Mouse (Mus musculus) left cerebral cortex, adult 2 months (tissue): ENCODE measurements around the gene Bricd5. TPM values are rescaled to one million over a fixed set of nuclear protein-coding genes. Genes with fewer than 3 reads are reported as not detected.
A peak's percentile ranks its signal among the peaks of the same experiment; 100 is the strongest.

ENCODE experiments used
- DNase-seq, 2 experiments: peaks; one replicate each; pipeline ENCODE4 v3.0.0; 2021 to 2022; ENCODE audit warnings: low spot score in 2 of 2, mixed read lengths in 1 of 2; ENCODE audit errors: extremely low spot score in 1 of 2
- H3K27ac ChIP-seq: fragments of 200-600 bp; 2 replicates; pipeline ENCODE4 v1.8.1; 2022
- H3K4me3 ChIP-seq: fragments of 200-600 bp; 2 replicates; pipeline ENCODE4 v1.8.1; 2022
- CTCF ChIP-seq: fragments of 200-600 bp; IDR thresholded peaks from 2 replicates; pipeline ENCODE4 v1.8.1; 2022; ENCODE audit warnings: antibody characterized with exemption, mild to moderate bottlenecking, moderate library complexity
- intact Hi-C: fragments of 180-260 bp; cut with DNase I; formaldehyde crosslinking; loops from one replicate; pipeline ENCODE4 v1.15.1; 2025
- total RNA-seq, 2 experiments: library from RNA; stranded (reverse); gene quantifications; 2 replicates each; pipeline ENCODE4 v1.2.3; 2021

Gene Bricd5
- total RNA-seq, 2 experiments from 2014 or later: 1.7 to 1.9 TPM

DNA sequence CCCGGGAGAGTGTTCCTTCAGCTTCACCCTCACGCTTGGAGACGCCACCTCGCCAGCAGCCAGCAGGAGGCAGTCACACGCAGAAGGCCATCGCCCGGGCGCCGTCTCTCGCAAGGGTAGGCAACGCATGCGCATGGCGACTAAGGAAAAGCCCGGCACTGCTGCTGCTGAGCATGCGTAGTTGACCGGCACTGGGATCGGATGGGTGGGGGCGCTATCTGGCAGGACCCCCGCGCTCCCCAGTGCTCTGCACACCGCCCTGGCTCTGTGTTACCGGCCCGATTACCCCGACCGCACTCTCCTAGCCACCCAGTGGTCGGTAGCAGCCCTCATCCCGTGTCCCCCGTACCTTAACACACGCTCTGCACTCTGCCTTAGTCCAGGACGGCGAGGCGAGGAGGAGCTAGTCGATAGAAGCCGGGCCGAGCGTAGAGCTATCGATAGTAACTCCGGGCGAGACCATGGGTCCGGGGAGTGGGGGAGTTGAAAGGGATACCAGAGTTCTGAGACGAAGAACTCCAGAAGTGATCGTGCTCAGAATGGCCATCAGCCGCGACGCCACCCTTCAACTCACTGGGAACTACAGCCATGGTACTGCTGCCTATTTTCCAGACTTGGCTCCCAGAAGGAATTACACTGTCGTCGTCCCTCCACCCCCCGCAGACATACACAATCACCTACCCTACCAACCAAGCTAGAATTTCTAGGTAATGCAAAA is 5.1 kb downstream of the Bricd5 start, which contains the start of gene Mlst8:
TSS of gene Mlst8 (minus strand) at position 416 of the 718 bp plus-strand sequence.
- peak; percentile 96 to 98 for DNase-seq
- peak within 1 kb of the TSS; percentile 99 for H3K27ac ChIP-seq
- intact Hi-C loops: no loop called here
- H3K4me3 ChIP-seq: peak within 1 kb of the TSS; percentile 92
- TF ChIP-seq CTCF: peak; percentile 89

DNA sequence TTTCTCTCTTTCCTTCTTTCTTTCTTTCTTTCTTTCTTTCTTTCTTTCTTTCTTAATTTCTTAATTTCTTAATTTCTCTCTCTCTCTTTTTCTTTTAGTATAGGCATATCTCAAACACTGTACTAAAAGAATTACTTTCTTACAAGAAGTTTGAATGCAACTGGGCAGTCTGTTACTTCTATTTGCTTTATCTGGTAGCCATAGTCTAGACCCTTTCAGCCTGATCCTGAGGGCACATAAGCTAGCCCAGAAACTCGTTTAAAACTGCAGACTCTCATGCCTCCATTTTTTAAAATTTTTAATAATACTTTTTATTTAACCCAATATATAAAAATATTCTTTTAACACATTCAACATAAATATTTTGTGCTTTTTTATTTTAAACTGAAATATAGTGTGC is 5.7 kb downstream of the Bricd5 start:
- H3K4me3 ChIP-seq: peak overlapping the region; percentile 92
- DNase-seq: no peak
- peak overlapping the region; percentile 99 for H3K27ac ChIP-seq
- intact Hi-C loops: no loop called here
- no peak for TF ChIP-seq CTCF

DNA sequence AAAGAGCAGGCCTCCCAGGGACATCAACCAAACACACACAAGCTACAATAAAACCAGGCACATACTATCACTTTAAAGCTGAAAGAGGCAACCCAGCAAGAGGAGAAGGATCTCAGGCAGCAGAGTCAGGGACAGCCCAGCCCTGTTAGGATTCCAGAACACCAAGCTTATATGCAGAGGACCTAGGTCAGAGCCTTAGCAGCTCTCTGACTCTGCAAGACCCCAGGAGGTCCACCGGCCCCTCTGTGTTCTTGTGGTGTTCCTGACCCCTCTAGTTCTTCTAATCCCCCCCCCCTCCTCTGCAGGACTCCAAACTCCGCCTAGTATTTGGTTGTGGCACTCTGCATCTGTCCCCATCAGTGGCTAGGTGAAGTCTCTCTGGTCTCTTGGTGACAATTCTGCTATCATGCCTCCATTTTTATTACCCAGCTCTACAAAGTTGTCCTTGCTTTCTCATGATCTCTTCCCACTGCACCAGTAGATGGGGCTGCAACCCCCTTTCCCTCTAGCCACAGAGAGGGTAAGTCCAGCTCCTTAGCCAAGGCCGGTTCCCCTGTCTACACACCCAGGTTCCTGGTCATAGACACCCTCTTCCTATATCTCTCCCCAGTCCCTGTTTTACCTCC is 6.6 kb downstream of the Bricd5 start:
- TF ChIP-seq CTCF: peak; percentile 33
- no peak overlapping the region for H3K27ac ChIP-seq
- intact Hi-C loops: no loop called here
- DNase-seq: peak in 1 of 2 experiments; percentile 12
- H3K4me3 ChIP-seq: no peak overlapping the region

DNA sequence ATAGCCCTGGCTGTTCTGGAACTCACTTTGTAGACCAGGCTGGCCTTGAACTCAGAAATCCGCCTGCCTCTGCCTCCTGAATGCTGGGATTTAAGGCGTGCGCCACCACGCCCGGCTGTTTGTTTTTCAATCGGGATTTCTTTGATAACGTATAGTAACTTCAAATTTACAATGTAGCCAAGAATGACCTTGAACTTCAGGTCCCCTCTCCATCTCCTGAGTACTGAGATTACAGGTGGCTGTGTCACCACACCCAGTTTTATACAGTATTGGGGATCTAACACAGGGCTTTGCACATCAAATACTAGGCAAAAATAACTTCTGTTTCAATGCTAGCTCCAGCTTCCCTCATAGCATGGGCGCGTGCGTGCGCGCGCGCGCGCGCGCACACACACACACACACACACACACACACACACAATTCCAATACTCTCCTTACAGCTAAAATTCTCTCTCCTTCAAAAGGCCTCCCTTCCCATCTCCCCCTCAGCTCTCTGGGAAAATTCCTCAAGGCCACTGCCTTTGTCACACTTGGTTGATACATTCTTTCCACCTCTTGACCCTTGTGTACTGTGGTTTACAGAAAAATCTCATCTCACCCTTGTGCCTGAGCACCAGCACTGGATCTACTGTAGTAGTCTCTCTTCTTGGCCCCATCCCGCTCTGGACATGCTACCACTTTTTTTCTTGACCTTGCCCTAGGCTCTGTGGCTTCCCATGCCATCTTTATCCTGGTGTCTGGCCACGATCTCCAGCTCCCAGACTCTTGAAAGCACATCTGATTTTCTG is 7.5 kb downstream of the Bricd5 start:
- H3K27ac ChIP-seq: no peak overlapping the region
- H3K4me3 ChIP-seq: no peak overlapping the region
- intact Hi-C loops: no loop called here
- DNase-seq: no peak
- no peak for TF ChIP-seq CTCF

DNA sequence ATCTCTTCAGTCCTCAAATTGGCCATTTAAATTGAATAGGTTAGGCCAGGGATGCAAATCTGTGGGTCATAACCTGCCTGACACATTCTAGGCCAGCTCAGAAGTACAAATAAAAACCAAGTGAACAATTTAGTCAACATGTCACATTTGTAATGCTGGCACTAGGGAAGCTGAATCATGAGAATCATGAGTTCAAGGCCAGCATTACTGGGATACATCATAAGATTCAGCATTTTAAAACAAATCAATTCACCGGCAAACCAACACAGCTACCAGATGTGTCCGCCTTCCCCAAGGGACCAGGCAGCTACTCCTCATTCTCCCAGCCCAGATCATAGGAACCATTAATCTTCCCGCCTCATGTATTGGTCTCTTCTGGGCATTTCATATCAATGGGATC is 9.8 kb downstream of the Bricd5 start:
- no peak for DNase-seq
- Histone ChIP-seq H3K27ac (no peak overlapping the region), H3K4me3 (no peak overlapping the region)
- intact Hi-C loops: no loop called here
- TF ChIP-seq CTCF: no peak

DNA sequence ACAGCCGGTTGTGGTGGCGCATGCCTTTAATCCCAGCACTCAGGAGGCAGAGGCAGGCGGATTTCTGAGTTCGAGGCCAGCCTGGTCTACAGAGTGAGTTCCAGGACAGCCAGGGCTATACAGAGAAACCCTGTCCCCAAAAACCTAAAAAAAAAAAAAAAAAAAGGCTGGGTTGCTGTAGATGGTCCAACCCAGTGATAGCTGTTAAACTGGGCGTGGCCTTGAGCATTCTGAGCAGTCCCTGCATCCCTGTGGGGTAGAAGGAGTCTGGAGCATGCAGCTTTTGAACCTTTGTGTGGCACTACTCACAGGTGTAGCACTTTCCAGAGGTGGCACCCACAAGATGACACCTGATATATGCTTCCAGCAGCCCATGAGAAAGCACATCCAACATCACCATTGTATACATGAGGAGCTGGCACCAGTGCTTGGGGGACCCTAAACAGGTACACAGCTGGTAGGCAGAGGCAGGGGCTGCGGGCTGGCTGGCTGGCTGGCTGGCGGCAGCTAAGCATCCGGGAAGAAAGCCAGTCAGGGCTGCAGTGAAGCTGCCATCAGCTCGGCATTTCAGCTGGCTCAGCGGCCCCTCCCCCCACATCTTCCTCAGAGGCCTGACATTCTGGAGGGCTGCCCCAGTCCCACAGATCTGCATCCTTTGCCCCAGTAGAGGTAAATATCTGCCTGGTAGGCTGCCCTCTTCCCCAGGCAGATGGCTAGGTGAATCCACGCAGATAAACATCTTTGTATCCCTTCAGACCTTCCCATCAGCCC is 11.6 kb downstream of the Bricd5 start:
- peak in 1 of 2 experiments; percentile 56 for DNase-seq
- intact Hi-C loops: no loop called here
- no peak for TF ChIP-seq CTCF
- H3K27ac ChIP-seq: no peak overlapping the region; the same call in 1 of the 2 replicates
- H3K4me3 ChIP-seq: no peak overlapping the region

DNA sequence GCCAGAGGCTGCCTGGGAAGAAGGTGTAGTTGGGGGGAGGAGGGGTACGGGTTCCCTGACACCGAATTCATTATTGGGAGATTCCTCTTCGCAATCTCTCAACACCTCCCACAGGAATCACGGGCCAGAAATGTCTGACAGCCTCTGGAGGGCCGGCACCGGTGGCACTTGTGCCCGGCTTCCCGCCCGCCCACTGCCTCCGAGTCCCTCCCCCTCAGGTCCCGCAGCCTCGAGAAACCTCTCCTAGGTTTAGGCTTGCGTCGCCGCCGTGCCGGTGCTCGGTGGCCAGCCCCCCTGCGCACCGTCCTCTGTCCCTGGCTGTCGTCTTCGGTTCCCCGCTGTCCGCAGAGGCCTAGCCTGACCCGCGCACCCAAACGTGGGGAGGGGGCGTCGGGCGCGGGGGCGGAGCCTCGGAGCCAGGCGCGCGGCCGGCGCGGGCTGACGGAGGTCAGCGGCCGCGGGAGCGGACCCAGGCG is 14.5 kb downstream of the Bricd5 start, which contains the start of gene Caskin1:
TSS of gene Caskin1 (plus strand) at position 416 of the 476 bp plus-strand sequence.
- peak within 1 kb of the TSS; percentile 94 for H3K27ac ChIP-seq
- DNase-seq: no peak
- H3K4me3 ChIP-seq: peak within 1 kb of the TSS; percentile 76
- TF ChIP-seq CTCF: no peak
- intact Hi-C loops: no loop called here

DNA sequence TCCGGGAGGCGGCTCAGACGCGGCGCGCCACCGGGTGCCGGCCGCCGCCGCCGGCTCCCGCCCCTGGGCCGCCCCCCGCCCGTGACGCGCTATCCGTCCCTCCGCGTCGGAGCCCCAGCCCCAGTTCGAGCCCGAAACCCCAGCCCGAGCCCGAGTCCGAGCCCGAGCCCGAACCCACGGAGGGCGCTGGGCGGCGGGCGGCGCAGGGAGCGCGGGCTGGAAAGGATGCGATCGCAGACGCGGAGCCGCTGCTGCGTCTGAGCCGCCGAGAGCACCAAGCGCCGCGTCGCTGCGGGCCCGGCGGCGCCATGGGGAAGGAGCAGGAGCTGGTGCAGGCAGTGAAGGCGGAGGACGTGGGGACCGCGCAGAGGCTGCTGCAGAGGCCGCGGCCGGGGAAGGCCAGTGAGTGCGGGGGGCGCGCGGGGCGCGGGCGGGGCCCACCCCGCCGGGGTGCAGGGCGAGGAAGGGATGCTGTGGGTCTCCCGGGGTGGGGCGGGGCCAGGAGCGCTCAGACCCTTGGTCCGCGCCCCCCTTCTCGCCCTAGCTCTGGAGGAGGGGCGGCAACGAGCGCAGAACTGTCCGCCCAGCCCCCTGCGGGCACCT is 15.1 kb downstream of the Bricd5 start:
- H3K4me3 ChIP-seq: peak overlapping the region; percentile 76
- peak overlapping the region; percentile 94 for H3K27ac ChIP-seq
- peak in 1 of 2 experiments; percentile 57 for DNase-seq
- no peak for TF ChIP-seq CTCF
- intact Hi-C loops: no loop called here

DNA sequence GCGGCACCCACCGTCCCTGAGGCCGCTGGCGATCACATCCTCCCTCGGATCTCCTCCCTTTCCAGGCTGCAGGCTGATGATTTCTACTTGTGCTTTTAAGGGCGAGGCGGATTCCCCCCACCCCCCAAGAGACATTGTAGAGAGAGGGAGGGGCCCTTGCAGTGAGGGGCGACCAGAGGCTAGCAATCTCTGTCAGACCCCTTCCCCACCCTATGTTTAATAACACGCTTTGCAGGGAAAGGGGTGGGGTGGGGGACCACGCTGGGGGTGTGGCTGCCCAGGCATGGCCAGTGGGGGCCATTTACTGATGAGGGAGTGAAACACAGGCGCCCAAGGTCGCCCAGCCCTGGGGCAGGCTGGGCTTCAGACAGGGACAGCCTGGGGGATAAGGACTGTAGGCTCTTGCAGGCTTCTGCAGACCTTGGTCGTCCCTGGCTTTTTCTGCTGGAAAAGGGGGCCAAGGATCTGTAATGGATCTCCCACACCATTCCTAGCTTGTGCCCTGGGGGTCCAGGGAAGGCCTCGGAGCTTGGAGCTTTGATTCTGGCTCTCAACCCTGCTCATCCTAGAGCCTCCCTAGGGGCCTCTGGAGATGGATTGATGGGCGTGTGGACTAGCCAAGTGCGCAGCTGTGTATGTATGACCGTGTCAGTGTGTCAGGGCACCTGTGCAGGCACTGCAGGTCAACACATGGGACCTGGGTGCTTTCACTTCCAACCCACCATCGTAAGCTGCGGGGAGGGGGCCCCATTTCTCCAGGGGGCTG is 15.8 kb downstream of the Bricd5 start:
- intact Hi-C loops: no loop called here
- TF ChIP-seq CTCF: no peak
- peak in 1 of 2 experiments; percentile 12 for DNase-seq
- Histone ChIP-seq H3K4me3 (peak overlapping the region; percentile 76), H3K27ac (peak overlapping the region; percentile 94)

DNA sequence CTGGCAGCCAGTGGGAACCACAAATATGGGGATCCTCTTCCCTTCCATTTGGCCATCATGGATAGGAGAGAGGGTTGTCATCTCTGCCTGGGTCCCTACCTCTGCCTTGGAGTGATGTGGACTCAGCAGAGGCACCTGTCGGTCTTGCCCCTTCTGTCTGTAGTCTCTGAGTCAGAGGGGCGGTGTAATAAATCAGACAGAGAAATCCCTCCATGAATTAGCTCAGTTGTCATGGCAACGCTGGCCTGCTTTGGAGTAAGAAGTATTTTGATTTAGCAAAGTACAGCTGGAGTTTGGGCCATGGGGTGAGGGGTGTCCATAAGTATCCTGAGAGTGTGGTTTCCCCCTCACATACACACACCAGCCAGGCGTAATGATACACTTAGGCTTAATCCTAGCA is 16.7 kb downstream of the Bricd5 start:
- no peak for TF ChIP-seq CTCF
- intact Hi-C loops: no loop called here
- DNase-seq: no peak
- Histone ChIP-seq H3K27ac (peak overlapping the region; percentile 94), H3K4me3 (peak overlapping the region; percentile 76)
